Mouse (Mus musculus): ENCODE measurements around the gene Slfn8.

DNA sequence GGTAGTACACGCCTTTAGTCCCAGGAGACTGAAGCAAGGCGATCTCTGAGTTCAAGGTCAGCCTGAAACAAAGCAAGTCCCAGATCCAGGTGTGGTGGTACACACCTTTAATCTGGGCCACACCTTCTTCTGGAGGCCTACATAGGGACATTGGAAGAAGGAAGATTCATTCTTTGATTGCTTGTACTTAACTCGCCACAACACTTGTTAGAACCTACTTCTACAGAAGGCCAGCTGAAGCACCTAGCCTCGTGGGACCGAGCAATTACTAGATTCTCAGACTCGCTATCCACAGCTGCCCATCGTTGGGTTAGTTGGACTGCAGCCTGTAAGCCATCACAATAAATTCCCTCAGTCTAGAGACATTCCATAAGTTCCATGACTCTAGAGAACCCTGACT is 41.2 kb upstream of the Slfn8 start:
- TF ChIP-seq CTCF (IDR thresholded peaks at IDR 0.05; ENCODE audit: low read depth) (no peak), EP300 (IDR thresholded peaks at IDR 0.05; ENCODE audit: low read depth) (no peak)
